Mouse (Mus musculus): ENCODE measurements at regions not wholly inside any gene's neighbourhood (a gene's known extent, or its start where the extent isn't known, plus 50 kb on each side); places are given as distances from the start of the nearest gene placed in this dataset.

DNA sequence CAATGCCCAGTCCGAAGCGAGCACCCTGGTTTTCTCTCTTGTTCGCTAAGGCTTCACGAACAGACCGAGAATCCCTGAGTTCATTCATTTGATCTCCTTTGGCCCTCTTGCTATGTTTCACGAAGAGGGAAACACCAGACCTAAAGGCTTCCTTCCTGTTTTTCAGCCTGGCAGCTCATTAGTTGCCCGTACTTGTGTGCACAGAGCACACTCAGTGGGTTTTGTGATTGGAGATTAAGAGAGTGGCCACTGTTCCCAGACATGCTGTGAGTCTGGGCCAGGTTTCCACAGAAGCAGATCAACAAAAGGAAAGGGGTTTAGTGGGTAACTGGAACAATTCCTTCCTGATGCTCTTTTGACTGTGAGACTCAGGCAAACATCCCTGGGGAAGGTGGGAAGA is 331.5 kb upstream of the Kazn start:
- DNase-seq (ENCODE audit: low spot score in 2 of 2): no peak

DNA sequence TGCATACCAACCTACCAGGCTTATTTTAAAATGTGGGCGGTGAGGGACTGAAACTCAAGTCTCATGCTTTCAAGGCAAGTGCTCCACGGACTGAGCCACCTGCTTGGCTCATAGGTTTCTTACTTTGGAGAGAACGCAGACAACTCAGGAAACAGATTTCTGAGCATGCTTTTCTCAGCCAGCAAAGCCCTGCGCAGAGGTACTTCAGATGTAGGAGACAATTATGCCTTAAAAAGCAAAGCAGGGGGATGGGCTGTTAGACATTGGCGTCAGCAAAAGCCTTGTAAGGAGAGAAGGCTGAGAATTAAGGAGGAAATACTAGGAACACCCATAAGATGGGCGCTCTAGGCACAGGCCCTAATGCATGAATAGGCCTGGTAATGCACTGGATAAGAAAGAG is 329.4 kb upstream of the Kazn start:
- DNase-seq (ENCODE audit: low spot score in 2 of 2): peak; percentile 20 to 32

DNA sequence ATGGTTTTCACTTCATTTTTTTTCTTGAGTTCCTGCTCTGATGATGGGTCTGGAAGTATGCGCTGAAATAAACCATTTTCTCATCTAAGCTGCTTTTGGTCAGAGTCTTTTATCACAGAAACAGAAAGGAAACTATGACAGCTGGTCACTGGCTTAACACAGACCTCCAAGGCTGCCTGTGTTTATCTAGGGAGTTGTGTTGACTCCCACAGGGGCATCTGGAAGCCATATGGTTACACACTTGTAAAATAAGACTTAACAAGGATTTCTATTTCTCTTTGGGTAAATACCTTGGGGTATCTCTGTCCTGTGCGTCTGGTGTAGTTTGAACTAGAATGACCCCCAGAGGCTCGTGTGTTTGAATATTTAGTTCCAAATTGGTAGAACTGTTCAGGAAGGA is 315.5 kb upstream of the Kazn start:
- DNase-seq (ENCODE audit: low spot score in 2 of 2): peak in 1 of 2 experiments; percentile 14

DNA sequence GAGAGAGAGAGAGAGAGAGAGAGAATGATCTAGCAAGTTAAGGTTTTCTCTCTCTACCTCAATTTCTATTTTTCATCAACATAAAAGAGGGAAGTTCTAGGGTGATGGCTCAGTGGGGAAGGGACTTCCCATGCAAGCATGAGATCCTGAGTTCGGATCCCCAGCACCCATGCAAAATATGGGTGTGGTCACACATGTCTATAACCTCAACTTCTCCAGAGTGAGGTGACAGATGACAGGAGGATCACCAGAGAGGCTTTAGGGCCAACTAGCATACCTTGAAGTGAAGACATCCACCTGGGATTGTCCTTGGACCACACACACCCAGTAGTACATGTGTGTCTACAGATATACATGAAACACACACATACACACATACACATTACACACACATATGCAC is 306.7 kb upstream of the Kazn start:
- DNase-seq (ENCODE audit: low spot score in 2 of 2): no peak

DNA sequence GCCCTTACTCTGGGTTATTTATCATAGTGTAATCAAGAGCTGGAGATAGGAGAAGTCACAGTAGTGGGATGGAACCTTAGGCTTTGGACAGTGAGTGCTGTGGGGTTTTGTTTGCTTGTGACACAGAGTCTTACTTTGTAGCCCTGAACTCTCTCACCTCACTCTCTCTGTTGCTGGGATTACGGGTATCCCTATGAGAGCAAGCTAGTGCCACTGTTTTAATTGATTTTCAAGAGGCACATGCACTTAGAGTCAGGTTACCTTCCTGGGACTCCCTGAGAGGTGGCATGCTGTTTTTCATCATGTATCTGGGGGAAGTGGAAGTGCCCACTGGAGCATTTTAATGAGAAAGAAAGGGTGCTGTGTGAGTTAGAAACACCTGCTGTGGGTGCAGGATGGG is 306.0 kb upstream of the Kazn start:
- no peak for DNase-seq (ENCODE audit: low spot score in 2 of 2)

DNA sequence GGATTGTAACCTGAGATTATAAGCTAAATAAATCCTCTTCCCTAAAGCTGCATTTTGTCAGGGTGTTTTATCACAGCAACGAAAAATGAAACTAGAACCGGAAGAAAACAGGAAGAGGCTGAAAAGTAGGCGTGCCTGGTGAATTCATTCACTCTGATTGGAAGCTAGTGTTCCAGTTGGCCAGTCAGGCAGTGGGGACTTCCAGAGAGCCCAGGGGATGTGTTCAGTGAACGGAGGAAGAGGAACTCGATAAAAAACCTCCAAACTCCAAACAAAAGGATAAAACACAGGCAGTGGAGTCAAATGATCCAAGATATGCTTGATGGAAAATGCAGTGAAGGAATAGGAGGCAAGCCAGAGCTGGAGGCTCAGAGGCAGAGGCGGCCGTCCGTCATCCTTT is 305.5 kb upstream of the Kazn start:
- DNase-seq (ENCODE audit: low spot score in 2 of 2): no peak

DNA sequence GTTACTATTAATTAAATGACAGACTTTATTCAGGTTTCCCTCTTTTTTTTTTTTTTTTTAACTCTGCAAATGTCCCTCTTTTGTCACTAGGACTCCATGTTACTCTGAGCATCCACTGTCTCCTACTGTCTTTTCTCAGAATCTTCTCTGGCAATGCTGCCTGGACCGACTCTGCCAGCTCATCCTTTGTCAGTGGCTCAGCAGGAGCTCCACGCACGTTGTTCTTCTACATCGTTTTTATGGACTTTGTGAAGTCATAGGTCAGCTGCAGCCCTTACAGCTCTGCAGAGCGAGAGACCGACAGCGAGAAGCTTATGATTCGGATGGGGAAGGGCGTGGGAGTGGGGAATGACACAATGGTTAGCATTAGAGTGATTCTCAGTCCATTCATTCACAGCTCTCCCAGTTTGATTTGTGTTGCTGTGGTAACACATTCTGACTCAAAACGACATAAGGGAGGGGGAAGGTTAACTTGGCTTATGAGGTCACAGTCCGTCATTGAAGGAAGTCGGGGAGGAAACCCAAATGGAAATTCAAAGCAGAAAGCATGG is 300.1 kb upstream of the Kazn start:
- DNase-seq (ENCODE audit: low spot score in 2 of 2): peak; percentile 34 to 44

DNA sequence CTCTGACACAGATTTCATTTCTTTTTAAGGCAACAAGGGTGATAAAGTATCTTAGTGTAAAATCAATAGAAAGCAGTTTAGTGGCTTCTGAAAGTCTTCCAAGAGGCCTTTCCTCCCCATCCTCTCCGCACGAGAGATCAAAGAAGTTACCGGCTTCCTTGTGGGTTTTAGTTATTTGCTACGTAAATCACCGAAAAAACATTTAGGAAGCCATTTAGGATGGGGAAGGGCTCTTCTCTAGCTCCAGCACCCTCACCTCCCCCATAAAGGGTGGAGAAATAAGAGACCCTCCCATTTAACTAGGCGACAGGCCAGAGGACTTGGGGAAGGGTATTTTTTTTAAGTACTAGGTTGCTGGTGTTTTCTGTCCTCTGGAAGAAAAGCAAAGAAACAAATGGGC is 287.9 kb upstream of the Kazn start:
- DNase-seq (ENCODE audit: low spot score in 2 of 2): no peak

DNA sequence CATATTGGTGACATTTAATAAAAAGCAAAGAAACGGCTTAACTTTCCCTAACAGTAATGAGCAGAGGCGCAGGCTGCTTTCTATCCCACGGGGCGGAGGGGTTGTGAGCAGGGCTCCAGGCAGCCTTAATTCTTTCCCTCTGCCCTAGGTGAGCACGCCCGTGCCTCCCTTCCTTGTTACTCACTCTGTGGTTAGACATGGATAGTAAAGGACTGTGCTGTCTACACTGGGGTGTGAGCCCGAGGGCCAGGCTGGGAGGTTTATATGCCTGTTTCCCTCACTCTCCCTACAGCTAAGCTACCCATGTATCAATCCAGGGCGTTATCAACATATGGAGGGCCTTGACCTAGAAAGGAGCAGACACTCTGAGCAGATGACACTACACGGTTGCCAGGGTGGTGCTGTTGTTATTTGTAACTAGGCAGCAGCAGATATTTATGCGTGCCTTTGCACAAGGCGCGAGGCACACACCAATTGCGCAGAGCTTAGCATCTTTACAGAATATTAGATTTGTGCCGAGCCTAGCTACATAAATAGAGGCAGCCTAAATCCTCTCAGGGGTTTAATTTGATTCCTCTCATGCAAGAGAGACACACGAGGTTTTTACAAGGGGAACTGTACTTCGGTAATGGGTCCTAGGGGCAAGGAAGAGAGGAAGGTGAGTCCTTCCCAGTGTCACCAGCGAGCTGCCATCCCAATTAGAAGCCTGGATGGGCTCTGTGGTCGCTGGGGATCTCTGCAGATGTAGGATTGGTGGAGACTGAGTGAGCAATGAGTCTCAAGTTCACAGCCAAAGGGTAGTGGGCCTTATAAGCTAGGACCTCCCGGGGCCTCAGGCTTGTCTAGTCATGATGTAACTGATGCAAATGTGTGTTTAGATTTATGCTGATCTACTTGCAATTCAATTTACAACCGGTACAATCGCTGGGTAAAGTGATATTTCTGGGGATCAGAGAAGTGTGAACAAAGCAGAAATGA is 278.6 kb upstream of the Kazn start:
- DNase-seq (ENCODE audit: low spot score in 2 of 2): peak; percentile 13 to 25

DNA sequence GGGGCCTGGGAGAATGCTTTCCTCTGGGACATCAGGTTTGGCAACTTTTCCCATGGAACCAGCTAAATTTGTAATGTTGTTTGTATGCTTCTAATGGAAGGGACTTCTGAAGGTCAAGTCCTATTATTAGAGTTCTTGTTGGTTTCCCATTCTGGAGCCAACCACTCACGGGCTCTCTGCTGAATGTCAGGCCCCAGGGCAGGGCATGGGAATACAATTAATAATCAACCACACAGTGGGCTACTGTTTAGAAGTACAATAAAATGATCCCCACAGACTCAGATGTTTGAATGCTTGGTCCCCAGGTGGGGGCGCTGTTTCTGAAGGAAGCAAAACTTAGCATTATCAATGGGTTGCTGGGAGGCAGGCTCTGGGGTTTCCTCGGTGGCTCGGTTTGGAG is 275.6 kb upstream of the Kazn start:
- DNase-seq (ENCODE audit: low spot score in 2 of 2): no peak

DNA sequence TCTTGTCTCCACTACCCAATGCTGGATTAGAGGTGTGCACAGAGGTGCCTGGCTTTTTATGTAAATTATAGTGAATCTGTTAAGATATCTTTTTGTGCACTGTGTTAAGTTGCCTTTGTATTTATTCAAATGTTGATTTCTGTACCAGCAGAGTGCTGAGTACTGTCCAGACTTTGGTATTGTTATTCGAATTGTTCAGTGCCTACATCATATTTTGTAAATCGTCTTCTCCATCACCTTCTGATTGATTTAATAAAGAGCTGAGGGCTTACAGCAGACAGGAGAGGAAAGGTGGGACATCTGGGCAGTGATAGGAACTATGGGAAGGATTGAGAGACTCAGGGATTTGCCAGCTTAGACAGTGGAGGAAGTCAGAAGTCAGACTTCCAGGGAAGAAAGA is 270.2 kb upstream of the Kazn start:
- no peak for DNase-seq (ENCODE audit: low spot score in 2 of 2)

DNA sequence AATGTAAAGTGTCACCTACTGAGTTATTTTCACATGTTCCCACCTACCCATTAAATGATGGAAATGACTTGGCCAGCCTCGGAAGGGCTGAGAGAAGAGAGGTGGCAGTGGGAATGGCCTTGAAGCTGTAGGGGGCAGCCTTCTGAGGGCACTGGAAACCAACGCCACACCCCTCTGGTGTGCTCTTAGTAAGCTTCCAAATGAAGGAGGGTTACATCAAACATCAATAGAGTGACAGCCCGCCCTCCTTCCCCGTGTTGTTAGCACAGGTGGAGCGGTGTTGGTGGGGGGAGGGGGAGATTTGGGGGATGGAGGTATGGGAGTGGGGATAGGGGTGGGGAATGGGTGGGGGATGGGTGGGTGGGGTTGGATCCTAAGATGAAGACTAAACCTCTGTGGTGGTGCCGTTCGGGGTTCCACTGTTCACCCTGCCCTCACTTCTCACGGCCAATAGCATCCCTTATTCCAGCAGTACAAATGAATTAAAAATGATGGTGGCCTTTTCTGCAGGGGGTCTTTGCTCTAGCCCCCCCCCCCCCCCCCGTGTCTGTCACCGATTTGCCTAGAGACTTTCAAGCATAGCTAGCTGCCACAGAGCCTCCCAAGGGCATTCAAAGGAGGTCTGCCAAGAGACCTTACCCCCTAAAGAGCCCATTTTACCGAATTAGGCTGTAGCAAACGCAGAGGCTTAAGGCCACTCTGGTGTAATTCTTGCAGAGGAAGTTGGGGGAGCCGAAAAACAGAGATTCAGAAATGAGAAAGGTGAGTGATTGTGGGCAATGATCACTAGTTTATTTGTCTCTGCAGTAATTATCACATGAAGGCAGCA is 267.4 kb upstream of the Kazn start:
- DNase-seq (ENCODE audit: low spot score in 2 of 2): no peak

DNA sequence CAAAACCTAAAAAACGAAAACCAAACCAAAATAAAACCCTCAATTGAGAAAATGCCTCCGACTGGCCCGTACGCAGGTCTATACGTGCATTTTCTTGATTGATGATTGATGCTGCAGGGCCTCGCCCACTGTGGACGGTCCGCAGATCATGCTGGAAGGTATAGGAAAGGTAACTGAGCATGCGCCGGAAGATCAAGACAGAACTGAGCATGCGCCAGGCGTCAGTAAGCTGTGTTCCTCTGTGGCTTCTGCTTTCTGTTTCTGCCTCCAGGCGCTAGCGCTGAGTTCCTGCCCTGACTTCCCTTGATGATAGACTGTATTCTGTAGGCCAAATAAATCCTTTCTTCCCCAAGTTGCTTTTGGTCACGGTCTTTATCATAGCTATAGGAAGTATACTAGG is 264.6 kb upstream of the Kazn start:
- no peak for DNase-seq (ENCODE audit: low spot score in 2 of 2)

DNA sequence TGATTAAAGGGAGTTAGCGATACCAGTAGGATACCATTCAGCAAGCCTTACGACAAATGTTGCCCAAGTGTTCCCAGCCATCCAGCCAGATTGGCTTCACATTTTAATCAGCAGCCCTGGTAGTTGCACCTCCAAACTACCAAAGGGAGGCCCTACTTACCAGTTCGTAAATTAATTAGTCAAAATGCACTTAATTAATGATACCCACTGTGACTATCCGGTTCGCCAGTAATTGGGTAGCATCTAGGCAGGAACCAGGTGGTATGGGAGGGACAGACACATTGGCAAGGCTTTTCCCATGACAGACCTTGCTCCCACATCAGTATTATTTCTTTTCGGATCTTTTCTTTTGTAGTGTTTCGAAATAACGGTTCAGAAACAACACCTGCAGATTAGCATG is 262.0 kb upstream of the Kazn start:
- DNase-seq (ENCODE audit: low spot score in 2 of 2): no peak

DNA sequence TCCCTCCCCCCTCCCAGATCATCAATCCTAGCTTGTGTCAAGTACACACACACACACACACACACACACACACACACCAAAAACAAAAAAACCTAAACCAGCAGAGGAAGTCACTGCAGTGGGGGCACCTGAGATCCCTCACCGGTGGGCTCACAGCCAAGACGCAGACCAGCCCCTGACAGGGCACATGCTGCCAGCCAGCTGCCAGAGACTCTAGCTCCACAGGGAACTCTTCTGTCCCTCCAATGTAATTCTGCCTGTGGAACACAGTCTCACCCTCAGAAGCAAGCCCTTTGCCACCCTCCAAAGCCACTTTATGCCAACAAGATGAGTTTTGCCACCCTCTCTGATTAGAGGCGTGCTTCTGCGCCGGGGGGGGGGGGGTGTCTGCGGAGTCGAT is 261.3 kb upstream of the Kazn start:
- DNase-seq (ENCODE audit: low spot score in 2 of 2): no peak

DNA sequence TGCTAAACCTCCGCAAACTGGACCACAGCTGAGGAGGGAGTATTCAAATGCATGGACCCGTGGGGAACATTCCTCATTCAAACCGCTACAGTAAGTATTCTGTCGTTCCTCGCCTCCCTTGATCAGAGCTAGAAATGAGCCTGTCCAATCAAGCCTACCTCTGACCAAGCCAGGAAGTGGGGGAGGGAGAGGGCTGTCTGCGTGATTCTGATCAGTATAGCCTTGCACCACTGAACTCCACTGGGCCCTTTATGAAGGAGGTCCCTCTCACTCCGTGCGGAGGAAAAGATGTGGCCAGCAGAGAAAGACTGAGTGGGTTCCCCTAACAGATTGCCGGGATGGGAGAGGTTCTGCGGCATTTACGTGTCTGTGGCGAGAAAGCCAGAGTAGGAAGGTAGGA is 257.4 kb upstream of the Kazn start:
- DNase-seq (ENCODE audit: low spot score in 2 of 2): no peak

DNA sequence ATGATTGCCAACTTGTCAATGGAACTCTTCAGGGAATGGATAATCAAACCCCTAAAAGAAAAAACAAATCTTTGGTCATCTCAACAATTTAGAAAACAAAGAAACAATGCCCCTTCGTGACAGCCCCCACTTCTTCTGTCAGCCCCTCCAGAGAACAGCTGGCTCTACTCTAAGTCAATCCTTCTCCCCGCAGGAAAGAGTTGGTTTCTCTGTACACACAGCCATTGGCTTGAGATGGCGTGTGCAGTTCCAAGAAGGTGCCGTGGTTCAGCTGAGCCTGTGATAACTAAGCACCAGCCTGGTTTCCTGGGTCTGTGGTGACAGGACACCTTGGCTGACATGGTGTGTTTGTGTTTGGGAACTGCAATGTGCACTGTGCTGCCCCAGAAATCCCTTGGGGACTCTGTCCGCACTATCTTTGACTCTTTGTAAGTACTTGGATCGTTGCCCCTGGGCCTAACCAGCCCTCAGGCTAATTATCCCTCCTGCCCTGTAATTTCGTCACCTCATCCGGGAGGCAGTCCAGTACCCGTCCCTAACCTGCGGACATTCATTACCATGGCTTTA is 253.8 kb upstream of the Kazn start:
- no peak for DNase-seq (ENCODE audit: low spot score in 2 of 2)

DNA sequence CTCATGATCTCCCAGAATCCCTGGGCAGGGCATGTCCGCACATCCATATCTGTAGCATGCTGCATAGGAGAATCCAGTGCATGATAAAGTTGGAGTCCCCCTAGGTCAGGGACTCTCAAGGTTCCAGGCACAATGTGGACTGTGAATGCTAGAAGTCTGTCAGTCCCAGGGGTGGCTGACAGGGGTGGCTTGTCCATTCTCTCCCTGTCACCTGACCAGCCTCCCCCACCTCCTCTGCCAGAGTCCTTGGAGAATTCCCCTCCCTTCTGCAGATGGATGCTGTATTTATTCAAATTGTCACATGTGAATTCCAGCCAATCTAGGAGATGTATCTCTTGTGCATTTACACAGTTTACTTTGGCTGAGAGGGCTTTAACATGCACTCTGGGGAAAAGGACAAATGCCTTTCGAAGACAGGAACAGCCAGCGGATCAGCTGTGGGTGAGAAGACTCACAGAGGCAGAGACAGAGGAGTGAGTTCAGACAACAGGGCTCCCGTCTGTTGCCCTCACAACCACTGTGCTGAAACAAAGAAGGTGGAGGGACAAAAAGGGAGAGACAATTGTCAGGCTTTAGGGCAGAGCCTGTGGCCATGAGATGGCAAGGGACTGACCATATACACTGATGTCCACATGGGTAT is 246.7 kb upstream of the Kazn start:
- DNase-seq (ENCODE audit: low spot score in 2 of 2): no peak

DNA sequence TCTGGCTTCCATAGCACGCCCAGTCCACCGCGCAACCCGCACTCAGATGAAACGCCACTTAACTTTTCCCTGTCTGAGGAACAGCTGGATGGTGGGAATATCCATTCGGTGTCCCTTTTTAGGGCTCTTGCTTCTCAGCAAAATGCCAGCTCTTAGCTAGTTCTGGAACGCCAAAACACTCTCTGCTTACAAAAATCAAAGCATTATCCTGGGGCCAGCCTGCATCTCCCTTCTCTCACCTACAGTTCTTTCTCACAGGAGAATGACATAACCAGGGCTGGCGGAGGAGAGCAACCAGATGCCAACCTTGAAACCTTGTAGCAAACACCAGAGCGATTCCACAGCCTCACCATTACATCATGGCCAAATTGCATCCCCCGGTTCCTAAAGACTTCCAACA is 236.4 kb upstream of the Kazn start:
- peak; percentile 18 to 40 for DNase-seq (ENCODE audit: low spot score in 2 of 2)

DNA sequence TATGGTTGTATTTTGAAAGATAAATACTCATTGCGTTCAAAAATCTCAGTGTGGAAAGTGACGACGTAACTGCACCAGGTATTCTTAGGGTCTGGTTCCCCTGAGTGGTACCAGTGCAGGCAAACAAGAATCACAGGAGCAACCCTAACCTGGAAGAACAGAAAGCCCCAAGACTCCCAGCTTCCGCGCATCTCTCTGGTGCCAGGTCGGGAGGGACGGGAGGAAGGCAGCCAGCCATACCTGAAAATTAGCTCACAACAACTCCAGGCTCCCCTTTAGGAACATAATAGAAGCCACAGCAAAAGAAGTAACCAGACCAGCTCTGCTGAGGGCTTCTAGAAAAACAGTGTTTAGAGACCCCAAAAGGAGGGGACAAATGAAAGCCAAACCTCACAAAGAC is 235.4 kb upstream of the Kazn start:
- DNase-seq (ENCODE audit: low spot score in 2 of 2): no peak

DNA sequence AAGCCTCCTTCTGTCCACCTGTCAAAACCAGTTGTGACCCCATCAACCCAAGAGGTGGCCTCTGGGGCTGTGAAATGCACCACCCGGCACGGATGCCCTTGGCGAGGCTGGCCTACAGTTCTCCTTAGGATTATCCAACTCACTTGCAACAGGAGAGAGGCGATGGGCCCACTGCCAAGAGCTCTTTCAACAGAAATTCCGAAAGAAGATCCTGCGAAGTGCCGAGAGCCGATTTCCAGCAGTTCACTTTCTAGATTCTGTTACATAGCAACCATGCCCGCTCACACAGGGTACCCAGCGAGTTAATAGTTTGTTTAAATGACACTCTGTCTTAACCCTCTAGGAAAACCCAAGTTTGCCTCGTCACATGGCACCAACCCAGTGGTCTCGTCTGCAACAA is 234.8 kb upstream of the Kazn start:
- peak; percentile 76 to 83 for DNase-seq (ENCODE audit: low spot score in 2 of 2)

DNA sequence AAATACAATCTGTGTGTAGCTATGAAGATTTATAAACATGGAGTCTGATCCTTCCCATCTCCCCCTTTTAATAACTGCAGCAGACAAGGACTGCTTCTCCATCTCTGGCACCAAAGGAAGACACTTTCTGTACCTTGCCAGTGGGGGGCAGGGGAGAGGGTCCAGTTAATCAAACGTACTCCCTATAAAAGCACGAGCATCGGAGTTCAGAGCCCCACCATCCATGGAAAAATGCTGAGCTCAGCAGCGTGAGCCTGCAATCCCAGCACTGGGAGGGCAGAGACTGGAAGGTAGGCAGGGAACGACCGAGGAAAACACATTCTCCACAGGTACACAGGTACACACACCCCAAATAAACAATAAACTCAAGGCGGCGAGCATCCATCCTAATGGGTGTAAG is 234.1 kb upstream of the Kazn start:
- no peak for DNase-seq (ENCODE audit: low spot score in 2 of 2)
